Mouse (Mus musculus) intestine, embryonic 15.5 days (tissue): ENCODE results near the gene Man2a2. TPM values are rescaled to one million over a fixed set of nuclear protein-coding genes. Genes with fewer than 3 reads are reported as not detected.

Experiments used
- ATAC-seq: fragments of 200-750 bp; cut with Nextera tagmentation; 2 replicates; pipeline ENCODE4 v1.8.0; 2017; ENCODE audit warnings: moderate TSS enrichment, moderate library complexity
- H3K27ac ChIP-seq: fragments of 300-500 bp; sonication (generic); 2 replicates; pipeline ENCODE4 v1.5.1; 2015; ENCODE audit warnings: mild to moderate bottlenecking, inconsistent platforms
- H3K27me3 ChIP-seq: fragments of 300-500 bp; sonication (generic); replicated peaks from 2 replicates; pipeline ENCODE4 v1.6.1; 2015; ENCODE audit warnings: inconsistent platforms
- H3K36me3 ChIP-seq: fragments of 300-500 bp; sonication (generic); 2 replicates; pipeline ENCODE4 v1.6.1; 2015; ENCODE audit warnings: inconsistent platforms
- H3K4me1 ChIP-seq: fragments of 300-500 bp; sonication (generic); replicated peaks from 2 replicates; pipeline ENCODE4 v1.6.1; 2015; ENCODE audit warnings: inconsistent platforms
- H3K4me2 ChIP-seq: fragments of 300-500 bp; sonication (generic); replicated peaks from 2 replicates; pipeline ENCODE4 v1.6.1; 2015; ENCODE audit warnings: mild to moderate bottlenecking, inconsistent platforms
- H3K4me3 ChIP-seq: fragments of 300-500 bp; sonication (generic); replicated peaks from 2 replicates; pipeline ENCODE4 v1.5.1; 2015; ENCODE audit warnings: inconsistent platforms
- H3K9ac ChIP-seq: fragments of 300-500 bp; sonication (generic); 2 replicates; pipeline ENCODE4 v1.6.1; 2015; ENCODE audit warnings: inconsistent platforms
- H3K9me3 ChIP-seq: fragments of 300-500 bp; sonication (generic); 2 replicates; pipeline ENCODE4 v1.6.1; 2016; ENCODE audit warnings: inconsistent platforms
- WGBS: fragments of 180-500 bp; shearing (Covaris S2); methylation state at CpG from one replicate; pipeline ENCODE4 v1.1.7; 2015; 5-methylcytosine and 5-hydroxymethylcytosine counted together
- polyA plus RNA-seq: library from polyadenylated mRNA; unstranded; fragments of >200 nt; fragmentation: Nextera tagmentation; extraction: Ambion mirVana; gene quantifications from 2 replicates; pipeline ENCODE4 v1.2.1, GENCODE M21; 2015

Gene Man2a2
- polyA plus RNA-seq, 1 experiment from 2014 or later = 13.1 TPM

- Histone ChIP-seq H3K36me3 (no peaks in the 10 kb centered on the region), H3K4me2 (no peak overlapping the region), H3K4me1 (peaks cover 9% of the 10 kb centered on the region; the same call in 1 of the 2 replicates), H3K9me3 (no peaks in the 10 kb centered on the region), H3K27me3 (no peaks in the 10 kb centered on the region), H3K27ac (no peak overlapping the region), H3K4me3 (no peak overlapping the region), H3K9ac (no peak overlapping the region)
- no peak for ATAC-seq
- WGBS = 60% methylated on average over 3 of the region's 3 CpGs
These were observed 3.1 kb upstream of the Man2a2 start for GRCm38 (mm10) chr7:80374280-80374679.

GRCm38 (mm10) chr7:80373850-80374249 lies 2.7 kb upstream of the Man2a2 start:
- Histone ChIP-seq H3K27ac (no peak overlapping the region), H3K36me3 (no peaks in the 10 kb centered on the region), H3K9ac (no peak overlapping the region), H3K27me3 (no peaks in the 10 kb centered on the region), H3K4me1 (peaks cover 11% of the 10 kb centered on the region; the same call in 1 of the 2 replicates), H3K4me3 (no peak overlapping the region), H3K4me2 (no peak overlapping the region), H3K9me3 (no peaks in the 10 kb centered on the region)
- no peak for ATAC-seq
- WGBS = 84% methylated on average over 12 of the region's 12 CpGs

GRCm38 (mm10) chr7:80373352-80373751 lies 2.2 kb upstream of the Man2a2 start:
- Histone ChIP-seq H3K9ac (no peak overlapping the region), H3K27me3 (no peaks in the 10 kb centered on the region), H3K9me3 (no peaks in the 10 kb centered on the region), H3K36me3 (peaks cover under 1% of the 10 kb centered on the region), H3K27ac (no peak overlapping the region), H3K4me1 (peaks cover 14% of the 10 kb centered on the region), H3K4me2 (no peak overlapping the region), H3K4me3 (no peak overlapping the region)
- 63% methylated on average over 4 of the region's 4 CpGs for WGBS
- no peak for ATAC-seq

DNA sequence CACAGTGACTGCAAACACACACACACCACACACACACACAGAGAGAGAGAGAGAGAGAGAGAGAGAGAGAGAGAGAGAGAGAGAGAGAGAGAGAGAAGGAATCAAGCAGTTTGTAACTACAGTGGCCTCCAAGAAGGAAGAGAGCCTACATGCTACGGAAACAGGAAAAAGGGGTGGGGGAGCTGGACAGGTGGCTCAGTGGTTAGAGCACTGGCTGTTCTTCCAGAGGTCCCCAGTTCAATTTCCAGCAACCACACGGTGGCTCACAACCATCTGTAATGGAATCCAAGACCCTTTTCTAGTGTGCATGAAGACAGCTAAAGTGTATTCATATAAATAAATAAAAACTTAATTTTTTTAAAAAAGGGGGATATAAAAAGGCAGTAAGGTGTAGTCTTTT lies 1.5 kb upstream of the Man2a2 start:
- no peaks in the 10 kb centered on the region for H3K9me3 ChIP-seq
- WGBS = 53% methylated on average over 2 of the region's 2 CpGs
- H3K27ac ChIP-seq = no peak overlapping the region

DNA sequence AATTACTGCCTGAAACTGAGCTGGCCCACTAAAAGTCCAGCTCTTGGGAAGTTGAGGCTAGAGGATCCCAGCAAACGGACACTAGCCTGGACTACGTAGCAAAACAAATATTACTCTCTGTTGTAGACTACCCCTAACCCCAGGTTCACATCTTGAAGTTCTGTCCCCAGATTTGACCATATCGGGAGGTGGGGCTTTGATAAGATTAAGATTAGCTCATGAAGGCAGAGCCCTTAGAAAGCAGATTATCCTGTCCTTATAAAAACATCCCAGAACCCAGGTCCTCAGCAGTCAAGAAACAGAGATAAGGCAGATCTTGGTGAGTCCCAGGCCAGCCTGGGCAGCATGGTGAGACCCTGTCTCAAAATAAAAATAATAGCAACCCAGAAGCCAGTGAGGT lies 991 bp upstream of the Man2a2 start:
- ATAC-seq = no peak
- 75% methylated on average over 3 of the region's 3 CpGs for WGBS
- H3K27me3 ChIP-seq = no peaks in the 10 kb centered on the region
- H3K27ac ChIP-seq = no peak overlapping the region
- H3K4me1 ChIP-seq = peaks cover 16% of the 10 kb centered on the region
- H3K9ac ChIP-seq = no peak overlapping the region
- H3K4me2 ChIP-seq = no peak overlapping the region
- no peak overlapping the region for H3K4me3 ChIP-seq
- H3K36me3 ChIP-seq = peaks cover 12% of the 10 kb centered on the region
- no peaks in the 10 kb centered on the region for H3K9me3 ChIP-seq

More for the DNA sequence above, 1.5 kb upstream of the Man2a2 start:
- peaks cover 7% of the 10 kb centered on the region for H3K36me3 ChIP-seq
- no peak overlapping the region for H3K4me2 ChIP-seq
- no peak overlapping the region for H3K4me3 ChIP-seq
- H3K4me1 ChIP-seq = peaks cover 16% of the 10 kb centered on the region
- no peak overlapping the region for H3K9ac ChIP-seq
- no peak for ATAC-seq
- H3K27me3 ChIP-seq = no peaks in the 10 kb centered on the region

GRCm38 (mm10) chr7:80370649-80371040 lies 530 bp downstream of the Man2a2 start:
- H3K36me3 ChIP-seq = peaks cover 23% of the 10 kb centered on the region
- no peaks in the 10 kb centered on the region for H3K9me3 ChIP-seq
- no peaks in the 10 kb centered on the region for H3K27me3 ChIP-seq
- peak overlapping the region; percentile 87 for H3K4me2 ChIP-seq
- H3K9ac ChIP-seq = peak overlapping the region; percentile 76
- ATAC-seq = peak; percentile 60
- peaks cover 16% of the 10 kb centered on the region for H3K4me1 ChIP-seq
- WGBS = under 1% methylated on average over 31 of the region's 31 CpGs
- H3K4me3 ChIP-seq = peak overlapping the region; percentile 95
- H3K27ac ChIP-seq = peak overlapping the region; percentile 84

GRCm38 (mm10) chr7:80369967-80370431 lies 1.2 kb downstream of the Man2a2 start:
- Histone ChIP-seq H3K36me3 (peaks cover 23% of the 10 kb centered on the region), H3K4me3 (peak overlapping the region; percentile 95), H3K9me3 (no peaks in the 10 kb centered on the region), H3K4me2 (peak overlapping the region; percentile 87), H3K9ac (peak overlapping the region; percentile 76), H3K4me1 (peaks cover 16% of the 10 kb centered on the region), H3K27ac (peak overlapping the region; percentile 84; the same call in 1 of the 2 replicates), H3K27me3 (no peaks in the 10 kb centered on the region)
- ATAC-seq = peak; percentile 13; the same call in 1 of the 2 replicates
- 32% methylated on average over 4 of the region's 4 CpGs for WGBS

DNA sequence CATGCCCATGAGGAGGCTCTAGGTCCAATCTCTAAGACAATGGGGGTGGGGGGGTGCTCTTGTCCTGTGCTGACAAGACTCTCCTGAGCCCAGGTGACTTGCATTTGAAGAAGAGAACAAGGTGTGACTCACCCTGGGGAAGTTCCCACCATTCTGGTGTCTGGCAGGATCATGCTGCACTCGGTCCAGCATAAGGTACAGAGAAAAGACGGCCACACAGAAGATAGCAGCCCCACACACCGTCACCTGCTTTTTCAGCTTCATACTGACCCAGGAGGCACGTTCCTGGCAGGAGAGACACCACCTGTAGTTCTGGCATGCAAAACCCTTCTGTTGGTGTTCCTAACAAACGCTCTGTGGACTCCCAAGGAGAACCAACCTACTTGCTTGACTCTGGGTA lies 1.7 kb downstream of the Man2a2 start:
- H3K4me3 ChIP-seq = no peak overlapping the region
- WGBS = 63% methylated on average over 5 of the region's 5 CpGs
- no peak overlapping the region for H3K9ac ChIP-seq
- H3K36me3 ChIP-seq = peaks cover 23% of the 10 kb centered on the region
- no peaks in the 10 kb centered on the region for H3K9me3 ChIP-seq
- peak overlapping the region; percentile 87 for H3K4me2 ChIP-seq
- no peak for ATAC-seq
- H3K27ac ChIP-seq = no peak overlapping the region
- H3K27me3 ChIP-seq = no peaks in the 10 kb centered on the region
- peaks cover 16% of the 10 kb centered on the region for H3K4me1 ChIP-seq

GRCm38 (mm10) chr7:80368635-80369421 lies 2.3 kb downstream of the Man2a2 start:
- Histone ChIP-seq H3K27me3 (no peaks in the 10 kb centered on the region), H3K9ac (no peak overlapping the region), H3K4me2 (peak overlapping the region; percentile 87), H3K9me3 (no peaks in the 10 kb centered on the region), H3K4me3 (no peak overlapping the region), H3K27ac (0 out of 2 replicates have a peak overlapping the region, but pooled peaks have one; percentile 2), H3K4me1 (peaks cover 16% of the 10 kb centered on the region), H3K36me3 (peaks cover 29% of the 10 kb centered on the region)
- WGBS = 61% methylated on average over 20 of the region's 20 CpGs
- ATAC-seq = no peak

DNA sequence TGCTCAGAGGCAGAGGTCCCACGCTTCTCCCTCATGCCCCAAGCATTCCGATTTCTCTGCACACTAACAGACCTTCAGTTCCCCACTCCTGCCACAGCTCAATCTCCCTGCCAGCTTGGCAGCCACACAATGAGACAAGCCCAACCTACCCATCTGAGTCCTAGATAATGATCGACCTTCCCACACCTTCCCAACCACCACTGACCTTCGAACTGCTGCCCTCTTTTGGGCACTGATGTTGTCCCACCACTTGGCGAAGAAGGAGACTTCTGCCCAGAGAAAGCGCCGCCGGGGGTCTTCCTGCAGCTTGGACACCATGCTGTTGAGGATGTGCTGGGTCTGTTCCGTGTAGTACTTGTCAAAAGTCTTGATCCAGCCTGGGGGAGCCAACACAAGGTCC lies 3.2 kb downstream of the Man2a2 start:
- Histone ChIP-seq H3K4me3 (no peak overlapping the region), H3K27me3 (no peaks in the 10 kb centered on the region), H3K36me3 (peaks cover 33% of the 10 kb centered on the region), H3K4me2 (no peak overlapping the region), H3K9me3 (no peaks in the 10 kb centered on the region), H3K4me1 (peaks cover 16% of the 10 kb centered on the region), H3K27ac (no peak overlapping the region), H3K9ac (no peak overlapping the region)
- 90% methylated on average over 9 of the region's 9 CpGs for WGBS
- ATAC-seq = no peak

DNA sequence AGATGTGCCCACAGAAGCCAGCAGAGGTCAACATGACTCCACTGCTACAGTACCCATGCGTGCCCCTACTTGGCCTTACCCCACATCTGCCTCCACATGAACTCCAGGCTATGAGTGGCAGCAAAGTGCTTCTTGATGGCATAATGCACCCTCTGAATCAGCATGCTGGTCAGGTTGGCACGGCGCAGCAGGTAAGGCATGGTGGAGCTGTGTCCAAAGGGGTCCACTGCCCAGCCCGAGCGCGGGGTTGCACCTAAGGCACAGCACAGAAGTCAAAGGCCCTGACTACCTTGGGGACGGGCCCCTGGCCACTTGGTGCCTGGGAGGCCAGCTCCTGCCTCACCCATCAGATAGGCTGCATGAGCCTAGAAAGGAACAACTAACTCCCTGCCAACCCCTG lies 3.9 kb downstream of the Man2a2 start:
- Histone ChIP-seq H3K27me3 (no peaks in the 10 kb centered on the region), H3K9ac (no peak overlapping the region), H3K27ac (no peak overlapping the region), H3K36me3 (peaks cover 33% of the 10 kb centered on the region), H3K4me2 (no peak overlapping the region), H3K4me1 (peaks cover 16% of the 10 kb centered on the region), H3K9me3 (no peaks in the 10 kb centered on the region), H3K4me3 (no peak overlapping the region)
- no peak for ATAC-seq
- WGBS = 96% methylated on average over 7 of the region's 7 CpGs

- 63% methylated on average over 2 of the region's 2 CpGs for WGBS
- no peak for ATAC-seq
- Histone ChIP-seq H3K27ac (no peak overlapping the region), H3K36me3 (peaks cover 37% of the 10 kb centered on the region), H3K27me3 (no peaks in the 10 kb centered on the region), H3K4me3 (no peak overlapping the region), H3K9ac (no peak overlapping the region), H3K4me2 (no peak overlapping the region), H3K4me1 (peaks cover 16% of the 10 kb centered on the region), H3K9me3 (no peaks in the 10 kb centered on the region)
These were observed 5.4 kb downstream of the Man2a2 start for GRCm38 (mm10) chr7:80365759-80366158.

DNA sequence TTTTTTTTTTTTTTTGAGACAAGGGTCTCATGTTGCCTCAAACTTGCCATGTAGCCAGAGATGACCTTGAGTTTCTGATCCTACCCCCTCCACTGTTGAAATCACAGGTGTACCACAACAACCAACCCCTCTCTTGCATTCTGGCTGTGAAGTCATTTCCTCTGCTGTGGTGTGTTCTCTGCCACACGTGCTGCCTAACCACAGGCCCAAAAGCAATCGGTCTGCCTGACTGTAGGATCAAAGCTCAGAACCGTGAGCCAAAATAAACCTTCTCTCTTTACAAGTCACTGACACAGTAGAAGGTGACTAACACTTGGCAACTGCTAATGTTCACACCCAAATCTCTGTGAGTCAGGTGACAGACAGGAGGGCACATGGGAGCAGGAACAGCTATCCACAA lies 10.7 kb downstream of the Man2a2 start:
- no peak overlapping the region for H3K9ac ChIP-seq
- H3K27ac ChIP-seq = no peak overlapping the region
- no peak overlapping the region for H3K4me2 ChIP-seq
- H3K4me3 ChIP-seq = no peak overlapping the region
- peaks cover 42% of the 10 kb centered on the region for H3K36me3 ChIP-seq
- no peak for ATAC-seq
- no peaks in the 10 kb centered on the region for H3K27me3 ChIP-seq
- no peaks in the 10 kb centered on the region for H3K9me3 ChIP-seq
- 55% methylated on average over 3 of the region's 3 CpGs for WGBS
- no peaks in the 10 kb centered on the region for H3K4me1 ChIP-seq
